Mouse (Mus musculus) kidney, adult 11 months (tissue): ENCODE measurements around the gene Pqlc3.

ENCODE experiments used
- DNase-seq: peaks from one replicate; pipeline ENCODE4 v3.0.0; 2022

The Pqlc3 gene

DNA sequence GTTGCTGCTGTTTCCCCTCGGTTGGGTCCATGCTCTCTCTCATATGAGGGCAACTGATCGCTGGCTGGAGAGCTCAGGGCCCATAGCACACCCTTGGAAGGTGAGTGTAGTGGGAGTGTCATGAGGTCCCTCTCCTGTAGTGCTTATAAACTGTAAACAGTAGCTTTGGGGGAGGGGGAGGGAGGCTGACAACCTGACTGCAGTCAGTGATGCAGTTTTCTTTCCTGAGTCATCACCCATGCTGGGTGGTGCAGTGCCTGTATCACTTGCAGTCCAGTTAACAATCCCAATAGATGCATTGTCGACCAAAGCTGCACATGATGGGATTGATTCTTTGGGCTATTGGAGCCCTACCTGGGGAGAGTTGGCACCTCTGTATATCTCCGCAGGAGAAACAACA, 1.0 kb upstream of the Pqlc3 start:
- no peak for DNase-seq

DNA sequence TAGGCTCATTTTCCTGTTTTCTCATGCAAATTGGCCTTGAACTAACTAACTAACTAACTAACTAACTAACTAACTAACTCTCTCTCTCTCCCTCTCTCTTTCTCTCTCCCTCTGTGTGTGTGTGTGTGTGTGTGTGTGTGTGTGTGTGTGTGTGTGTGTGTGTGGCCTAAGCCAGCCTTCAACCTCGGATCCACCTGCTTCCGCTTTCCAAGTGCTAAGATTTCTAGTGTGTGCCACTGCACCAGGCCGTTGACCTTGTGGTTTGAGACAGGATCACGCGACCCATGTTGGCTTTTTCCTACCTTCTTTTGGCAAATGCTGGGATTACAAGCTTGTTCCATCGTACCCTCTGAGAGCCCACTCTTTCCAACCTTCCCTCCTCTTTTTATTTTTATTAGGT, 420 bp upstream of the Pqlc3 start:
- no peak for DNase-seq

DNA sequence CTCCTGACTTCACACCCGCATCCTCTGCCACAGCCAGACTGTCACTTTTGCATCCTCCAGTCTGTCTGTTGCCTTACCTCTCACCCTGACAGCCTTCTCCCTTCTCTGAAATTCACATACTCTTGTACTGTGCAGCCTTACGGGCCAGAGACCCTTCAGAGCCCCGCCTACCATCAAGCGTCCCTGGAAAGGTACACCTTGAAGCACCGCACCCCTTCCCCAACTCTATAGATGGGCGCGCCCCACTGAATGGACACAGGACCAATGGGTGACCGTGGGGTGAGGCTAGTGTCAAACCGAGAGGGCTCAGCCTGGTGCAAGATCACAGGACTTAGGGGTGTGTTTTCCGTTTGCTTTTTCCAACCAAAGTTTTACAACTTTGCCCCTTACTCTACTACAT, 1.1 kb downstream of the Pqlc3 start:
- DNase-seq, result no peak

DNA sequence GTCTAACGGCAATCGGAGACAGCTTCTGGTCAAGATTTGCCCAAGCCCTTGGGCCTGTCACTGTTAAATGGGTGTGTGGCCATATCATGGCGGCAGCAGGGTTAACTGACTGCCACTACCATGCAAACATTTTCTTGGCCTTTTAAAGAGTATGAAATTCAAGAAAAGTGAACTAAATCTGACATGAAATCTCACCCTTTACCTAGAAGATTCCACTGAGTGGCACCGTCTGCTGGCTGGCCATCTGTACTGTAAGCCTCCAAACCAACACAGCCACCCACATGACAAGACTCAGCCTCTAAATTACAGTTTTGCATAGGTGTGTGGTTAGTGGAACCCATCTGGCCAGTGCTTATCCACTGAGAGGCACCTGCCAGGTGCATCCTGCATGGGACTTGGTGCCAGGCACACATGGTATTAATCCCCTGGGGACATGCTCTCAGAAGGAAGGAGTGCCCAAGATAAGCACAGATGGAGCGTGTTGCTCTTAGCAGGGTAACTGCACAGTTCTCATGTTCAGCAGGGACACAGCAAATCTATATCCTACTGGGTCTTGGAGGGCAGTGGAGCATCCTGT, 3.2 kb downstream of the Pqlc3 start:
- no peak for DNase-seq

DNA sequence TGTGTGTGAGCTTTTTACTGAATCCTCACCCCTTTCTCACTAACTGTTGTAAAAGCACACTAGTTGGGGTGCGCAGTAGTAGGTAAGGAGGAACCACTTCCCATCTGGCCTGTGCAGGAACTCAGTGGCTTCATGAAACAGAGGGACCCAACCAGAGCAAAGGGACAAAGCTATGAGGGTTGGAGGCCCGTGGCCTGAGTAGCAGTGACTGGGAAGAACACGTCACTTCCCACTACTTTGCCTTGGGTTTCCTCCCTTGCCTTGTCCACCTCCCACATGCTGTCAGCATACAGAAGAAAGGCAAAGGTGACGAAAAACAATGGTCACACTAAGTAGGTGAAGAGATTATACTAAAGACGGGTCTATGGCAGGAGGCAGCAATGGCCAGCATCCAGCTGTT, 3.9 kb downstream of the Pqlc3 start:
- DNase-seq, result no peak

DNA sequence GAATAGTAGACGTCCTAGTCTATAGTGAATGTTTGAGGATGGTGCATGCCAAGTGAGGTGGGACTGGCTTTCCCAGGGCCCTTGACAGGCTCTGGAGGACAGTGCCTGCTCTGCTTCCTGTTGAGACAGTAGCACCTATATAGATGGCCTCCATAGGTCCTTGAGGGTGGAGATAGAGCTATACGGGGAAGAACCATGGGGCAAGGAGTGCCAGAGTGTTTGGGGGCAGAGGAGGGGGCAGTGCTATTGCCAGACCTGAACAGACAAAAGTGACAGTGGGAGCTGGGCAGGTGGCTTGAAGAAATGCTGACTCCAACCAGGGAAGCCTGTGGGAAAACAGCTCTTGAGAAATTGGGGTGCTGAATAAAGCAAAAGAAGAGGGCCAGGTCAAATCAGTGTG, 5.9 kb downstream of the Pqlc3 start:
- no peak for DNase-seq

DNA sequence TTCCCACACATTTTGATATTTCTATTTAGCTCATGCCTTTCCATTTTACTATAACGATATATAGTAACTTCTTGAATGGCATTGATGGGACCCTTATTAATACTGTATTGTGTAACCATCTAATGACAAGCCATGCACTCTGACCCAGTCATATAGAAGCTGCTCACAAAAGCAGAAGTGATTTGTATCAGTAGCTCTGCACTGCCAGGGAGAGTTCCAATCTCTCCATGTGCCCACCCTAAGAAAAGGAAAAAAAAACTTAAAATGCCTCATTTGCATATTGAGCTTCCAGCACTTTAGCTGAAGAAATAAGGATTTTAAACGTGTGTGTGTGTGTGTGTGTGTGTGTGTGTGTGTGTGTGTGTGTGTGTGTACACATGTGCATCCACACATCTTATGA, 7.9 kb downstream of the Pqlc3 start:
- no peak for DNase-seq

DNA sequence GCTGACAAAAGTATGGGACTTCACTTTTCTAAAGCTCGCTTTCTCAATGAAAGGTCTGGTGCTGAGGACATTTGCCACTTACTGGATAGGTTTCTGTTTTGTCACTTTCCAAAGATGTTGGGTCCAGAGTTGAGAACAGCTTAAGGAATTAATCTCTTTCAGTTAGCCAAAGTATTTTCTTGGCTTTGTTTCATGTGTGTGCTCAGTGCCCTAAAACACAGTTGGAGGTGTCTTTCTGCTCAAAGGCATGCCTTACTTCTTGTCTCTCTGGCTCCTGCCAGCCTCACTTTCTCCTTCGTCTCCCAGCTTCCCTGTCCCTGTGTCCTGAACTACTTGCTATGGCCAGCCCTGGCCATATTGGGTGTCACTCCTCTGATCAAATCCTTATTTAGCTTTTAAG, 8.8 kb downstream of the Pqlc3 start:
- no peak for DNase-seq

DNA sequence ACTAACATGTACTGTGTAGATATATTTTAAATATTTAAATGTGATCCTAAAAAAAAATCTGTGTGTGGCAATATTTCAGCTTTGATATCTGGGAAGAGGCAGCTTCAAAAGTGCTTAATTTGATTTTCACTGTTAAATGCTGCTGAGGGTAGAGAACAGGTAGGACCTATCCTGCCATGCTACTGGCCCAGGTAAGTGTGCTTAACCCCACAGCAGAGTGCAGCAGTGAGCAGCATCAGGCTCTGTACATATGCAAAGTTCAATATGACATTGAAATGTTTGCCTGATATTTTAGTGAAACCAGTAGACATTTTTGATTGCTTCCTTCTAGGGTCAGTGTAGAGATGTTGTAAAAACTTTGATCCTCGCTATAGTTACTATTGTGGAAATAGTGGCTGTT, 14.4 kb downstream of the Pqlc3 start:
- DNase-seq, result no peak

DNA sequence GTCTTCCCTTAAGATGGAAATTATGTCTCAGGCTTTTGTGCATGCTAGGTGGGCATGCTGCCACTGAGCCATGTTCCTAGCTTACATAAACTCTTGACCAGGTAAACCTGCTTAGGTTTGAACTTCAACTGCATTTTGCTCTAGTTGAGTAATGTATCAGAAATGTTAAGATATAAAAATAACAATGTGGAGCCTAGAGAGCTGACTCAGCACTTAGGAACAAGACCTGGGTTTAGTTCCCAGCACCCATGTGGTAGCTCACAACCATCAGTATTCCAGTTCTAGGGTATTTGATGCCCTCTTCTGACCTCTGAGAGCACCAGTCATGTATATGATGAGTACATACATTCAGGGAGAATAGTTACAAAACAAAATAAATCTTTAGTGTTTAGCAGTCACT, 23.1 kb downstream of the Pqlc3 start:
- no peak for DNase-seq

DNA sequence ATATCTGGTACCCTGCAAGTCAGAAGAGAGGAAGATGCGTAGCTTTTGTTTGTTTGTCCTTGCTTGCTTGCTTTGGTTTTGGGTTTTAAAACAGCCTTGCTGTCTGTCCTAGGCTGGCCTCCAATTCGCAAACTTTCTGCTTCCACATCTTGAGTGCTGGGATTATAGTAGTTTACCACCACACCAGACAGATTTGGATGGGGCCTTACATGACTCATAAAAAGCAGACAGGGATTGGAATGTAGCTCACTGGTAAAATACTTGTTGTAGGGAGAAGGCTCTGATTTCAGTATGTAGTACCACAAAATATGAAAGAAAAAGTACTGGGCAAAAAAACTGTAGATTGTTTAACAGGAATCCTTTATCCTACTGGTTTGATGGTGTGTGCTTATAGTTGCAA, 33.4 kb downstream of the Pqlc3 start:
- no peak for DNase-seq

DNA sequence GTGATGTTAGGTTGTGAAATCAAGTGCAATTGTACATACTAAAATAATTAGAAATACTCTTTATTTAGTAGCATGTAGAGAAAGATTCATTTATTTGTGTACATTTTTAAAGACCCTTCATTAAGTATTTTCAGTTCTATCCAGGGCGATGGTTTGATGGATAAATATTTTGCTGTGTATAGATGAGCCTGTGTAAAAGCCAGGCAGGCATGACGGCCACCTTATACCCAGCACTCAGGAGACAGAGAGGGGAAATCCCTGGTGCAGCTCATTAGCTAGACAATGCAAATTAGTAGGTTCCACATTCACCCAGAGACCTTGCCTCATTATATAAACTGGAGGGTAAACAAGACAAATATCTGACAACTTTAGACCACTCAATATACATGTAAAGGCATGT, 36.9 kb downstream of the Pqlc3 start:
- DNase-seq, result no peak

DNA sequence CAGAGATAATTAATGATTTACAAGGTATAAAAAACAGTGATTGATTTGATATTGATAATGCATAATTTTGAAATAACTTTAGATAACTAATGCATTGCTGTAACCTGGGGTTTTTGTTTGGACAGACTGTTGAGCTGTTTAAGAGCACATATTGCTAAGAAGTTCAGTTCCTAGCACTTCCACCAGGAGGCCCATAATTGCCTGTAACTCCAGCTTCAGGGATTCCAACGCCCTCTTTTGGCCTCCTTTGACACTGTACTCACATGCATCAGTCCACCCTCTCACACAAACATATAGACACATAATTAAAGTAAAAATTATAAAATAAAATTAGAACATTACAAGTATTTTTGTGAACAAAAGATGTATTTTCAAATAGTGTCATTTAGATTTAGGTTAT, 41.4 kb downstream of the Pqlc3 start:
- no peak for DNase-seq

DNA sequence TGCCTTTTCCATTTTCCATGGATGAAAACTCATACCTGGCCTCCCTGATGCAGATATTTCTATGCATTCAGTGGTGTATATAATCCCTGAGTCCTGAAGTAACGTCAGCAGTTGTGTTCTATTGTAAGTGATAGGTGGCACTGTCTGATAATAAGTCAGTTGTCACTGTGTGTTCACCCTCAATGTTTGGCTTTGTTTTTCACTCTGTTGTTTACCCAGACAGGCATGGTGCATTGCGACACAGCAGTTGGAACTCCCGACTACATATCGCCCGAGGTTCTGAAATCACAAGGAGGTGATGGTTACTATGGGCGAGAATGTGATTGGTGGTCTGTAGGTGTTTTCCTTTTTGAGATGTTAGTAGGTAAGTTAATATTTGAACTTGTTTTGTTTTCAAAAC, 52.0 kb downstream of the Pqlc3 start:
- DNase-seq, result no peak

DNA sequence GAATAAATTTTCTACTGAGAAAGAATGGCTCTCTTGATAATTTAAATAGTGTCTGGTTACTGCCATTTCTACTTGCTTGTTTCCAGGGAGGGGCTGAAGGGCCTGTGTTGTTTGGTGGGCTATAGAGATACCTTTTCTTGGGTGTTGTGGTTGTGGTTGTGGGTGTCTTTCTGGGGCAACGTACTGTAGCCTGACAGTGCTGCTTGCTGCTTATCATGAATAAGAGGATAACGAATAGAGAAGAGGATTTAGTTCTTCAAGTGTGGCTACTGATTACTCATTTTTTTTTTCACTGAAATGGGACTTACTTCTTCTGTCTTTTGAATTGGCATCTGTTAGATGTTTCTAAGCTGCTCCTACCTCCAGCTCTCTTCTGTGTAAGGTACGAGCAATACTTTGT, 58.2 kb downstream of the Pqlc3 start:
- DNase-seq, result no peak
